Mouse (Mus musculus) gonadal fat pad, adult 2 months (tissue): Measurements from ENCODE around the gene Sgms1. TPM values are rescaled to one million over a fixed set of nuclear protein-coding genes. Genes with fewer than 3 reads are reported as not detected.
A peak's percentile ranks its signal among the peaks of the same experiment; 100 is the strongest.

Experiments
- DNase-seq: peaks from one replicate; pipeline ENCODE4 v3.0.0-alpha.2; 2012; ENCODE audit warnings: low read depth
- polyA plus RNA-seq: library from polyadenylated mRNA; depleted of rRNA; stranded (reverse); fragments of >200 nt; gene quantifications from 2 replicates; pipeline ENCODE4 v1.2.3, GENCODE M21; 2012

The Sgms1 gene
- polyA plus RNA-seq, 1 experiment = 59.5 TPM

DNA sequence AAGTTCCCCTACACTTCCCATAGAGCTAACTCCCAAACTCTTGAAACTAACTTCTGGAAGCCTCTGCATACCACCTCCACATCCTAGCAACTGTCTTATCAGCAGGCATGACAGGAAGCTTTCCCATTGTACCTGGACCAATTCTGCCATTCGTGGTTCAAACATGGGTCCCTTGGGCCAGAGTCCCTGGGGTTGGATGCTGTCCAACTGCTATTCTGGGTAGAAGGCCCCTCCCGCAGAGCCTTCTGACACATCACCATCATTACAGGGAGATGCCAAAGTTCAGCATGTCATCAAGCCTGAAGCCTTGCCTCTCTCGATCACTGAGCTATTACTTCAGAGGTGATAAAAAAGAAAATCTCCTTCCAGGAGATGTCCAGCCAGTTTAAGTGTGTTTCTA is 175.9 kb downstream of the Sgms1 start:
- DNase-seq = no peak

DNA sequence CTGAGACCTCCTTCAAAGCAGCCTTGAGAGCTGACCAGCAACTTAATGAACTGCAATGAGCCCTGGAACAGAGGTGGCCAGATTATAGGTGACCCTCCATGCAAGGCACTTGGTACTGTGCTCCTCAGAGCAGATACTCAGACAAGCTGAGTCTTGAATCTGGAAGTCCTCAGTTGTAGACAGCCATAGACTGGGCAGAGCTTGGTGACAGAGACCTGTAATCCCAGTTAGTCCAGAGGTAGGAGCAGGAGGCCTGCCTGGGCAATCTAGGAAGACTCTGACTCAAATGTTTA is 178.3 kb downstream of the Sgms1 start:
- DNase-seq = no peak

DNA sequence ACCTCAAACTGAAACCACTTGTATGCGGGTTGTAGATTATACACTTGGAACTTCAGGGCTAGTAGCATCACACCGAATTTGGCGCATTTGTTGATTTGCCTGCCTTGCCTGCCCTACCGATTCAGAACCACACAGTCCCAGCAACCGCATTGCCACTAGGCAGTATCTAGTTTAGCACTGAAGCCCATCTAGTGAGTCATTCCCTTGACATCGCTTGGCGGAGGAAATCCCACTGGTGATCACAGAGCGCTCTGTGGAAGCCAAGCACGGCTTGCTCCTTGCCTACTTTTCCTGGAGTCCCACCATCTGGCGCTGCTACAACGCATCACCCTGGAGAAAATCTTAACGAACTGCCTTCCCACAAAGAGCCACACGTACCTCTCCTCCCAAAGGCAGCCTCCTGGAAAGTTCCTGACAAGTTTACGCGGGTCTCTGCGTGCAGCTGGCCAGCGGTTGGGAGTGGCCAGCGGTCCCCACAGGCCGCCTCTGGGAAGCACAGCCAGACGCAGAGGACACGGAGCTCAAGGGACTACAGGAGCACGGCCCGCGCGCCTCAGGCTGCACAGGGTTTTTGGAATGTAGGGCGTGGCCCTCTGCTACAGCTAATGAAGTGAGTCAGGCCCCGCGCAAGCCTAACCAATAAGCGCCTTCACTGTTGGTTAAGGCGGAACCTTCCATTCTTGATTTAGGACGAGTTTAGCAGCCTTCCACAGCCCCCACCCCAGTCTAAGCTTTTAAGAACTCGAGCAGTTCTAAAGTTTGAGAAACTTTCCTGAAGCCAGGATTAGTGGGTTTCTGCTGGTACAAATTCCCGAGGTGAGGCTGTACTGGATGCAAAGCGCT is 178.8 kb downstream of the Sgms1 start:
- DNase-seq = no peak

DNA sequence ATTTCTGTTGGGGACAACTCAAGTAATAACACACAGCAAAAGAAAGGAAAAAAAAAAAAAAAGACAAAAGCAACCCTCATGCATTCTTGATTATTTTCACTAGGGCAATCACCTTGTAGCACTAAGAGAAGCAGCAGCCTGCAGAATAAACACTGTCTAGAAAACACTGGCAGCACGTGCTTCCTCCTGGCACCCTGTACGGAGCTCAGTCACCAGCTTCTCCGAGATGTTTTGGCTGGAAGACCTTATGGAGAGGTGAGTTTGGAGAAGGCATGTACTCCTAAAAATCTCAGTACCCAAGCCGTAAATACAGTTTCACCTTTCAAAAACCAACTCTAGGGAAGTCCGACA is 179.4 kb downstream of the Sgms1 start:
- DNase-seq = no peak

DNA sequence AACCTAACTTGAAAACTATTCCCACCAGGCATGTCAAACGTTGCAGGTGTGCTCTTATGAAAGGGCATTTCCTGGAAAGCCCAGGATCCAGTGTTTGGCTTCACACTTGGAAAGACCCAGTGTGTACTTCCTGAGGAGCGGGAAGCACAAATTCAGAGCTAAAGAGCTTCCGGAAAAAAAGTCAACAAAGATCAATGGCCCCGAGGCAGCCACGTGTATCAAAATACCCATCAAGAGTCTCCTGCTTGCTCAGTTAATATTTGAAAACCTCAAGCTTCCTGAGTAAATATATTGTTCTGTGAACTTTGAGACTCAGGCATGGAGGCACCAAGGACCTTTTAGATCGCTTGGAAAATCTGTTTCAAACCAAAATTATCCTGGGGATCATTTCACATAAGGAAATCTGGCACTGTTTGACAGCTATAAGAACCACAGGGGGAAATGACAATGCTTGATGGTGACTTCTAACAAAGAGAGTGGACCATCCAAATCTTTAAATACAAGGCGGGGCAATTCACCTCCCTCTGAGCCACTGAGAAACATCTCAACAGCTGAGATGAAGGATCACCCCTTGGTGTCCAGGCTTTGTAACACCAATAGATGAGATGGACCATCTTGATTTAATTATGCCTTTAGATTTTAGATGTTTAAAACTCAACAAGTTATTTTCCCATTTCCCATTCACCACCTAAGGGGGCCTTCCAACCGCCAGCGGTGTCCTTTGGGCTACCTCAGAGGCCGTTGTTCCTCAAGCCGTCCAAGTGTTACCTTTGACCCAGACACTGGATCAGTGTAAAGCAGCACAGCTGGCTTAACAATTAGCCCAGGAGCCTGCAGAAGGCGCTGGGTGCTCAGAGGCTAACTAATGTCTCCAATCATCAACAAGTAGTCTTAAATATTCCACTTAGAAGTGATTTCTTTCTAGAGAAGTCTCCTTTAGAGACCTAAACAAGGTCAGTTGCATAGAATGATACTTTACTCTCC is 187.1 kb downstream of the Sgms1 start:
- DNase-seq = no peak

DNA sequence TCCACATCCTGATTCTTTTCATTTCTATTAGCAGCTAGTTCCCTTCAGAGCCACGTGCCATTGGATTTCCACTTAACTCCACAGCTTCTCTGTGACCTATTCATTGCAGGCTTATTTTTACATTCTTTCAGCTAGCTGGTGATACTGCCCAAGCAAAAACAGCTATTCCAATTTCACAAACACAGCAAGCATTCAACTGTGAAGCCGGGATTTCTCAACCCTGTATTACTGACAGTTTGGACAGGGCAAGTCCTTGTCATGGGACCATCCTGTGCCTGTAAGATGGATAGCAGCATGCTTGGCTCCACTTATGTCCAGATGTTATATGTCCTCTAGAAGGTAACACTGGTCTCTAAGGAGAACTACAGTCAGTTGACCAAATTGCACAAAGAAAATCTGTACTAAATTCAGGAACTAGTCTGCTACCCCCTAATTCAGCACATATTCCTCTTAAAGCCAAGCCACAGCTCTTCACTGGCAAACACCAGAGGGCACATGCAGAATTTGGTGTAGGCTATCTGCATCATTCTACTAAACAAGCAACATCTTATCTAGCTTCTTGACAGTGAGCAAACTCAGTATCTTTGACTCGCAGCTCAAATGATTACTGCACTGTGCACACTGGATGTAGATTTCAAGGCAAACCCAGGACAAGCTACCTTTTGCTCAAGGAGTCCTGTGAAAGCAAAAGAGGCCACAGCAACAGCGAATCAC is 189.5 kb downstream of the Sgms1 start:
- no peak for DNase-seq

DNA sequence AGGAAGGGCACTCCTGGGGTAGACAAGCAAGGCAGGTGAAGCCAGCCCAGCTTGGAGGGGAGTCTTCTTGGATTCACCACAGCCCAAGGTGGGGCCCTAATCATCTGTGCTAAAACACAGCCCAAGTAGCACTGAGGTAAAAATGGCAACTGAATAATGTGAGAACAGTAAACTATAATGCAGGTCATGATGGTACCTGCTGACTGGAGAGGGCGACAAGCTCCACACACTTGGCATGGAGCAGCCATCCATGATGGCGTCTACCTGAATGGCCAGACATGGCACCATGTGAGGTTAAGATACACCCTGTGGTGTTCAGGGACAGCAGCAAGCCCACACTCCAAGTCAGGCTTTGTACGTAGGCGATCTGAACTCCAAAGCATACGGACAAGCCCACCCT is 190.4 kb downstream of the Sgms1 start:
- DNase-seq = no peak

DNA sequence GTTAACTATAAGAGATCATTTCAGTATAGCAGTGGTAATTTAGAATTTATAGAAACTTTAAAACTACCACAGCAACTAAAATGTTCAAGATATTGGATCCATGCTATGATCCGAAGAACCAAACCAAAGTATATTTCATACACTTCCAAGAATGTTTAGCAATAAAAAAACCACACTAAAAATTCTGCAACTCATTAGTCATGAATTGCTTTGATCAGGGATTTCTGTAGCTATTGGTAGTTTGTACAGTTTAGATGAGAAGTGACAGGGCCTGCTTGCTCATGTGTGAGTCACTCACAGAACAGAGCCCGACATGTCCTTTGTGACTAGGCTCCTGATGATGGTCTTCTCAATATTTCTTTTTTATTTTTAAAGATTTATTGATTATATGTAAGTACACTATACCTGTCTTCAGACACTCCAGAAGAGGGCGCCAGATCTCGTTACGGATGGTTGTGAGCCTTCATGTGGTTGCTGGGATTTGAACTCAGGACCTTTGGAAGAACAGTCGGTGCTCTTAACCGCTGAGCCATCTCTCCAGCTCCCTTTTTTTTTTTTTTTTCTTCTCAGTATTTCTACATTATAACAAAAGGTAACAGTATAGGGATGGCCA is 190.9 kb downstream of the Sgms1 start:
- no peak for DNase-seq

DNA sequence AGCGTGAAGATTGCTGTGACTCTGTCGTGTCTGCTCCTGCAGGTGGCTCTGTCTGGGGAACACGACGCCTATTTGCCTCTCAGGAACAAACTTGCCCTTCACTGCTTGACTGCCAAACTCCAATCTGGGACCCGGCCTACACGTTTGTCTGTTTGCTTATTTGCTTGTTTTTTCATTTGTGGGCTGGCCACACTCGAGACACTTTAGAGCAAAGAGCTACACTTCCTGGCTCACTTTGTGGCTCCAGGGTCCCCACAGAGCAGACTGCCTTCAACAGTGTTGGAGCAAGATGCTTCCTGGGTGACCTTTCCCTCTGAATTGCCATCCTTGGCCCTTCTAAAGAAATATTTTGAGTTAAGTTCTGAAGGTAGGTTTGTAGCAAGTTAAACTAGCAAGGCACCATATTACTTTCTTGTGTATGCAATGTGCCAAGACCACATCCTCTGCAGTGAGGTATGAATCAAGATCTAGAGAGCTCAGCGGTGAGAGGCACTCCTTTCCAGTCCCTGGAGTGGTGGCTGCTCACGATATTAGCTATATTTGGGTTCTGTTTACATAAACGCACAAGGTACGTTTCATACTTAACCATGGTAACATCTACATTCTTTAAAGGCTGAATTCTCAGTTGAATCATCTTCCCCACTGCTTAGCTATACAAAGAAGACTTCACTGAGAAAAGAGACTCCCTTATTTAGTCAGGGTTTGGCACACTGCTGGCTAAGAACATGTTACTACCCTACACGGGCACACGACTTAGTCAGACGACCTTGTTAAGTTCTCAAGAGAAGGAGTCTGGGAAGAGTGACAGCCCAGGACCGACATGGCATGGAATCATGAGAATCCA is 192.3 kb downstream of the Sgms1 start:
- DNase-seq = no peak

DNA sequence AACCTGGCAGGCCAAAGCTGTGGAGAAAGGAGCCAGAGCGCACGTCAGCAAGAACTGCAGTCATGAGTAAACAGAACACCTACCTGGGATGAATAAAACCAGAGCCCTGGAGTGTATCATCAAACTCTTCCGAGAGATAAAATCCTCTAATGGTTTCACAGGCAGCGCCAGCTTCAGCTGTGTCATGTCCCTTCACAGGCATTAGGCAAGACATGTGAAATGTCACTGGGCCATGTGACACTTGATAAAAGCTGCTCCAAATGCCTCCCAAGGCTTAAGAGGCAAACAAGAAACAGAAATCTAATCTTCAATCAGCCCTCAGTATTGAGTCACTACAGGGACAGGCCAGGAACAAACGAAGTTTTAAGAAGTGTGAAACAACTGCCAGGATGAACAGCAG is 193.3 kb downstream of the Sgms1 start:
- DNase-seq = peak; percentile 82

DNA sequence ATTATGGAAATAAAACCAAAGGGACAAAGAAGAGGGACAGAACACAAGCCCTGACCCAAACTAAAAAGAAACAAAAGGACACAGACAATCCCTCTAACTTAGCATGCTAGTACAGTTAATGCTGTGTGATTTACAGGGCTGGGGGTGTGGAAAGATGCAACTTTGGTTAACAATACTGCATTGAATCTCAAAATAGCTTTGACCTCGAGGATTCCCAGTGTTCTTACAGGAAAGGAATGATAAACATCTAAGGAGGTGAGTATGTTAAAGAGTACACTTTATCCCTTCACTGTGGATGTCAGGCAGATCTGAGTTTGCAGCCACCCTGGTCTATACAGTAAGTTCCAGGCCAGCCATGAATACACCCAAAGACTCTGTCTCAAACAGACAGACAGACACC is 194.7 kb downstream of the Sgms1 start:
- no peak for DNase-seq

DNA sequence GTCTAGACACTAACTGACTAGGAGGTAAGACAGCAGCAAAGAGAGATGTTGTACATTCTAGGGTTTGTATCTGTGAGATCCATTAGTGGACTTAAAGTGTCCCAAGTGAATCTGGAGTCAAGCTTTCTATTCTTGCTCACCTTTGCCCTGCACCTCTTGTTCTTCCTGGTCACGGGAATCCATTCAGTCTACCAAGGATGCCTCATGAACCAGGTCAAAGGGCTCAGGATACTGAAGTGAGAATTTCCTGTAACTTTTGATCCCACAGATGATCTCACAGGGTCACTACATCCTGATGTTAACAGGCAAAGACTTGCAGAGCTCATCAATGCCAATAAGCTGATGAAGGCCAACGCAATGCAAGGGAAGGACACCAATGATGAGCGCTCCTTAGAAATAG is 195.4 kb downstream of the Sgms1 start:
- DNase-seq = no peak

DNA sequence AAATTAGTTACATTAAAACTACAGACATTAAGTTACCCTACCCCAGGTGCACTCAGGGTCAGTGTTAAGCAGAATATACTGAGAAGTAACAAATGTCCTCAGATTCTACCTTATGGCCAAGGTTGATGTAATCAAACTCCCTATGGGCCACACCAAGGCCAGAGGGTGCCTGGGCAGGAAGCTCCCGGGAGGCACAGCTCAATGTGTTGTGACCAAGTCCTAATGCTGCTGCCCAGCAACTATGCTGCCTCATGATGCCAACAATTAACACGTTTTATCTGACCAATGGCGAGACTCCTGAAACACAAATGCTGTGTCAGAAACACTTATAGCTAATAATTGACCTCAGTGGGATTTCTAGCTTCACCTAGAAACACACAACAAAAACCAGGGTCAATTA is 197.9 kb downstream of the Sgms1 start:
- DNase-seq = no peak

DNA sequence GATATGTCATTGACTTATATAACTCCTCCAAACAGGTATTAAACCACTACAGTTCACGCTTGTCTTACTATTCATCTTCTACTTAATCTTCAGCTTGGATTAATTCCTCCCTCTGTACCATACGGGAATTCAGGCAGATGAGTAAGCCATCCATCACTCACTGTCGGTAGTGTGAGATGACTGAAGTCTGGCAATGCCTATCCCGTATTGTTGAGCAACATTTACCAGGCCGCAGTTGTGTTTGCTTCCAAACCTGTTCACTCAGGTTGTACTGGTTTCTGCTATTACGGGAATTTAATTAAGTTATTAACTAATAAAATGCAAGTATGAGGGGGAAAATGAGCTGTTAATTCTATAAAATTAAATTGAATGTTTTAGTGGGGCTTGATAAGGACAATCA is 199.6 kb downstream of the Sgms1 start:
- peak; percentile 85 for DNase-seq

DNA sequence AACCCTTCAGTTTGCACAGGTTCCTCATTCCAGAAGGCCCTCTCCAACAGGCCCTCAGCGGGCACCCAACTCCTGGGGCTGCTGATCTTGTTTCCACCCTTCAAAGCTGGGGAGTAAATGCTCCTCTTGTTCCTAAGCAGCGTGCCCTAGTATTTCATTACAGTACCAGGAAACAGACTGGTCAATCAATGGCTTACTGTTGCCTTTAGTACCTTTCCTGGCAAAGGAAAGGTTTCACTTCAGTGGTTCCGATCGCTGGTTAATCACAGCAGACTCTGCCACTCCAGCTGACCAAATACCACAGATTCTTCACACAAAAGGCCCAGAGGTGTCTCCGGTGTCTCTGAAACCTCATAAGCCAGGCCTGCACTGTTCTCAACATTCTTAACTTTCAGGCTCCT is 200.5 kb downstream of the Sgms1 start:
- DNase-seq = no peak

DNA sequence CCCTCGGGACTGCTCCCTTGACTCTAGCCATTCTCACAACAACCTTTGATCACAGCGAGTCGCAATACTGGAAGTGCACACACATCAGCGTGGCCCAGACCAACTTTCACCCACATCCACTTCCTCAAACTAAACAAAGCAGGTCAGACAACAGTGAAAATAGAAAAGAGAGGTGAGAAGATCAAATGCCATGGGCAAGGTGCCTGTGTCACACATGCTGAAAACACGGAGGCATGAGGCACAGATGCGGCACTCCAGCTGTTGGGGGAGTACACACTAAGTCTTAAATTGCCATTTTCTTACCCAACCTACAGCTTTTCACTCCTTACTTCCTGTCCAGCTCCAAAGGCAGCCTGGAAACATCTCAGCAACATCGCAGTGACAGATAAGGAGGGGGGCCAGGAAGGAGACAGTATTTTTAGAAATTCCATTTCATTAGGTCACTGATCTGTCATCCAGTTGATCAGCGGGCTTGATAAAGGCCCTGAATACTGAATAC is 202.9 kb downstream of the Sgms1 start:
- no peak for DNase-seq

DNA sequence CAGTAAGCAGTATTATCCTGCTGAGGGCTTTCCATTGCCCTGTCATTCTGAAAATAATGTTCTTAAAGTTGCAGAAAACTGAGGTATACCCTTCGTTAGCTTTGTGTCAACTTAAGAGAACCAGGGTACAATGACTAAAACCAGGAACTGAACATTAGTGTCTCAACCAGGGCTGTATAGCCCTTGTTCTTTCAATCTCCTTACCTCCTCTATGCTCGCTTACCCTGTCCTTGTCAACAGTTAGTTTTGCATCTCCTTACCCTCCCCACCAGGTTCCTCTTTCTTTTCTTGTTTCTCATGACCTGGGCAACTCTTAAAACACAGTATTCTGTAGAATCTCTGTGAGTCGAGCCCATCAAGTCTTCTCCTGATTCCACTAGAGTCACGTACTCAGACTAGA is 206.5 kb downstream of the Sgms1 start:
- DNase-seq = no peak

DNA sequence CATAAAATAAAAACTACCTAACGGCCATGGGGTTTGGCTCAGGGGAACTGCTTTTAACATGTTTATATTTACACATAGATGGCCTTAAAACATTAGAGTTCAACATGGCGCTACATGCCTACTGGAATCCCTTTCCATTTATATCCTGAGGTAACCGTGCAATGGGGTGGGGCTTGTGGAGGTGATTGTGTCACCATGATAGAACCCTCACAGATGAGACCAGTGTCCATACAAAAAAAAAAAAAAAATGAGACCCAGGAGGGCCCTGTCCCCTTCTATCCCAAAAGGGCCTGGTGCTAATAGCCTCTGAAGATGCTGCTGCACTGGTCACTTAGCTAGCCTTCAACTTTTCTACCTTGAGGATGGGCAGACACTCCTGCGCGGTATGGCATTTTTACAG is 207.0 kb downstream of the Sgms1 start:
- no peak for DNase-seq

DNA sequence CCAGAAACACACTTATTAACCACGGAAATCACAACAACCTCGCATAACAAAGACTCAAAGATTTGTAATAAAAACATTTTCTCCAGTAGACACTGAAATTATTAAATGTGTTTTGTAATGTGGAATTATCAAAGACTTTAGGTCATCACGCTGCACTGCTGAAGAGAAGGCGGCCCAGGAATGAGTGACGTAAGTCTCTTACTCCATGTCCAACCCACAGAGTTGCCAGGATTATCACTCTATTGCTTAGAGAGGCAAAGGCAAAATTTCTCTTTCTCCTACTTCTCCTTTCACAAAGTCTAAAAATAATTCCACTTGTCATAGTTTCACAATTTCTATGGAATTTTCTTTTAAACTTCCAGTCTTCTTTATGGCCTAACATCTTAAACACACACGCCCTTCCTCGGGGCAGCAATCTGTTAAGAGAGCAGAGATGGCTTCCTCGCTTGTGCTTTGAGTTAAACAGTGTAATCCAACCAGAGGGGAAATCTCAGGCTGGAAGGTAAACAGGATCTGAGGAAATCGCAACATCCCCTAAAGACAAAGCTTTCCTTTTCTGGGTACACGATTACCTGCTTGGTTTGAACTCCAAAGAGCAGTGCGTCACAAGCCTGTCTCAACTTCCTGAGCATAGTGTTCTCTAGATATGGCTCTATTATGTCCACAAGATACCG is 207.7 kb downstream of the Sgms1 start:
- no peak for DNase-seq
